ENCODE assay signal across 8 mouse cellular contexts in the genomic region with DNA sequence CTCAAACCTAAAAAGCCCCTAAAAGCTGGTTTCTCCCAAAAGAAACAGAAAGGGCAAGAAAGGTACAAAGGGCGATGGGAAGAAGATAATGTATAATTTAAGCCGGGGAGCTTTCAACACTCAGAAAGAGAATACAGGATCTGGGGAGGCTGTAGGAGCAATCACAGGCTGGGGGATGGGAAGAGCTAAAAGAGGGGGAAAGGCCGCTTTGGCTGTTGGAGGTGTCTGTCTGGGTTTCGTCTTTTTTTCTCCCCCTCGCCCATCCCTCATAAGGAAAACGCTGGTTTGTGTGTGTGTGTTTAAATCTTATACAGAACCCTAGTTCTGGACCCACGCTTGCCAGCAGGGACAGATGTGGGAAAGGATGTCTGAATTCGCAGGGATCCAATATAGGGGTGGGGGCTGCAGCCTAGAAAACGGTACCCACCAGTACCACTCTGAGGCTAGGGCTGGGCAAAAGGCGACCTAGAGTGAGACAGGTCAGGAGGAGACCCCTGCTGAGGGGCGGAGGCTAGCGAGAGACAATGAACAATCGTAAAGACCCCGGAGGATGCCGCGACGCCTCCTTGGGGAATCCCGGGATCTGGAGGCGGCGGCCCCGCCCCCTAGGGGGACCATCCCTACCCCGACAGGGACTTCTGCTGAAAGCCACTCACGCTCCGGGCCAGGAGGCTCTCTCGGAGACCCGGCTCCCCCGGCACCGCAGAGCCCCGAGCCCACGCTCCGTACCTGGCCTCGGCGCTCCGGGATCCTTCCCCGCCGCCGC. TPM values are rescaled to one million over a fixed set of nuclear protein-coding genes. Genes with fewer than 3 reads are reported as not detected.
DNase-seq lines count a peak whose midpoint lies in the region; ATAC-seq and TF ChIP-seq lines count a peak whose summit lies in the region.

No protein-coding gene starts in this region.

- DNase-seq in lung, adult 18-20 months, result no peak
- no peak for DNase-seq in embryonic facial prominence, embryonic 10.5 days (ENCODE audit: low spot score)
- DNase-seq in B cell, adult 2 months, result no peak
- DNase-seq in left cerebral cortex, adult 11 months (ENCODE audit: low spot score), result no peak
- no peak for DNase-seq in right cerebral cortex, adult 2 months (ENCODE audit: low spot score in 2 of 2)

- H3K9ac ChIP-seq in lung, embryonic 15.5 days, result peak overlapping the region; percentile 72
- peak overlapping the region; percentile 72 for H3K9ac ChIP-seq in intestine, postnatal 0 days (ENCODE audit: low read depth, low read length)
- H3K9ac ChIP-seq in neural tube, embryonic 14.5 days (replicated peaks; ENCODE audit: low read depth, low read length), result peak overlapping the region; percentile 94

- no peak for TF ChIP-seq CTCF in intestine, postnatal 0 days (IDR thresholded peaks at IDR 0.05; ENCODE audit: low read depth)

- no peaks in the 10 kb centered on the region for H3K9me3 ChIP-seq in lung, embryonic 15.5 days
- no peaks in the 10 kb centered on the region for H3K9me3 ChIP-seq in embryonic facial prominence, embryonic 10.5 days
- H3K9me3 ChIP-seq in intestine, postnatal 0 days (ENCODE audit: control insufficient read depth), result no peaks in the 10 kb centered on the region
- H3K9me3 ChIP-seq in neural tube, embryonic 14.5 days (ENCODE audit: control insufficient read depth, low read length), result no peaks in the 10 kb centered on the region

- under 1% methylated on average over 31 of the region's 37 CpGs for WGBS in lung, embryonic 15.5 days
- WGBS in embryonic facial prominence, embryonic 10.5 days, result under 1% methylated on average over 37 of the region's 37 CpGs
- under 1% methylated on average over 31 of the region's 37 CpGs for WGBS in intestine, postnatal 0 days
- WGBS in neural tube, embryonic 14.5 days, result under 1% methylated on average over 33 of the region's 37 CpGs

- peak overlapping the region; percentile 85 for H3K27ac ChIP-seq in lung, embryonic 15.5 days
- peak overlapping the region; percentile 91 for H3K27ac ChIP-seq in embryonic facial prominence, embryonic 10.5 days (replicated peaks)
- peak overlapping the region; percentile 74 for H3K27ac ChIP-seq in intestine, postnatal 0 days (ENCODE audit: low read depth, low read length)
- peak overlapping the region; percentile 92 for H3K27ac ChIP-seq in neural tube, embryonic 14.5 days (ENCODE audit: low read depth, low read length)

- peak overlapping the region; percentile 84 for H3K4me2 ChIP-seq in lung, embryonic 15.5 days
- H3K4me2 ChIP-seq in intestine, postnatal 0 days (replicated peaks; ENCODE audit: low read depth), result peak overlapping the region; percentile 92
- peak overlapping the region; percentile 78 for H3K4me2 ChIP-seq in neural tube, embryonic 14.5 days (ENCODE audit: low read depth, low read length)

- ATAC-seq in lung, embryonic 15.5 days (ENCODE audit: borderline replicate concordance, extremely low read depth, low FRiP score, low TSS enrichment), result peak; percentile 61
- peak; percentile 39 for ATAC-seq in intestine, postnatal 0 days
- ATAC-seq in neural tube, embryonic 14.5 days (ENCODE audit: low read depth), result peak; percentile 5

- no peaks in the 10 kb centered on the region for H3K36me3 ChIP-seq in lung, embryonic 15.5 days
- H3K36me3 ChIP-seq in embryonic facial prominence, embryonic 10.5 days (replicated peaks), result peaks cover 9% of the 10 kb centered on the region; the same call in 1 of the 2 replicates
- H3K36me3 ChIP-seq in intestine, postnatal 0 days (ENCODE audit: control insufficient read depth, insufficient read depth), result no peaks in the 10 kb centered on the region
- no peaks in the 10 kb centered on the region for H3K36me3 ChIP-seq in neural tube, embryonic 14.5 days (ENCODE audit: control insufficient read depth, insufficient read depth, low read length)

- H3K4me1 ChIP-seq in lung, embryonic 15.5 days, result peaks cover 47% of the 10 kb centered on the region
- H3K4me1 ChIP-seq in embryonic facial prominence, embryonic 10.5 days, result peaks cover 45% of the 10 kb centered on the region
- H3K4me1 ChIP-seq in intestine, postnatal 0 days (replicated peaks; ENCODE audit: control insufficient read depth, insufficient read depth, low read length), result peaks cover 3% of the 10 kb centered on the region; the same call in 1 of the 2 replicates
- H3K4me1 ChIP-seq in neural tube, embryonic 14.5 days (ENCODE audit: control insufficient read depth, insufficient read depth, low read length), result peaks cover 28% of the 10 kb centered on the region

- peak overlapping the region; percentile 85 for H3K4me3 ChIP-seq in lung, embryonic 15.5 days
- peak overlapping the region; percentile 78 for H3K4me3 ChIP-seq in embryonic facial prominence, embryonic 10.5 days
- H3K4me3 ChIP-seq in intestine, postnatal 0 days (ENCODE audit: low read depth, low read length), result peak overlapping the region; percentile 92
- peak overlapping the region; percentile 81 for H3K4me3 ChIP-seq in neural tube, embryonic 14.5 days (ENCODE audit: low read depth, low read length)

- no peaks in the 10 kb centered on the region for H3K27me3 ChIP-seq in lung, embryonic 15.5 days
- no peaks in the 10 kb centered on the region for H3K27me3 ChIP-seq in embryonic facial prominence, embryonic 10.5 days (replicated peaks; ENCODE audit: low read depth, poor library complexity, severe bottlenecking)
- no peaks in the 10 kb centered on the region for H3K27me3 ChIP-seq in intestine, postnatal 0 days (replicated peaks; ENCODE audit: control insufficient read depth, insufficient read depth, low read length)
- no peaks in the 10 kb centered on the region for H3K27me3 ChIP-seq in neural tube, embryonic 14.5 days (ENCODE audit: control insufficient read depth, insufficient read depth, low read length)

RNA-seq across cellular contexts. Expression of a gene that starts 0.6 kb away (rescaled TPM):
- 32.9 and 34.5 TPM in 2 replicates for polyA plus RNA-seq in lung, embryonic 15.5 days (2015; fragmentation: Nextera tagmentation; extraction: Ambion mirVana)
- 51.2 and 52.4 TPM in 2 replicates for polyA plus RNA-seq in embryonic facial prominence, embryonic 10.5 days (2016; fragmentation: Nextera tagmentation; extraction: Ambion mirVana)
- polyA plus RNA-seq in intestine, postnatal 0 days (2015; fragmentation: Nextera tagmentation; extraction: Ambion mirVana), result 9.8 and 10.6 TPM in 2 replicates
- 37.3 and 54.6 TPM in 2 replicates for polyA plus RNA-seq in neural tube, embryonic 14.5 days (2014; fragmentation: Nextera tagmentation; extraction: Ambion mirVana)

RNA-seq across cellular contexts. Expression of a gene that starts 14.3 kb away (rescaled TPM):
- polyA plus RNA-seq in lung, embryonic 15.5 days (2015; fragmentation: Nextera tagmentation; extraction: Ambion mirVana), result not detected in 2 replicates
- not detected in 2 replicates for polyA plus RNA-seq in embryonic facial prominence, embryonic 10.5 days (2016; fragmentation: Nextera tagmentation; extraction: Ambion mirVana)
- not detected in 2 replicates for polyA plus RNA-seq in intestine, postnatal 0 days (2015; fragmentation: Nextera tagmentation; extraction: Ambion mirVana)
- polyA plus RNA-seq in neural tube, embryonic 14.5 days (2014; fragmentation: Nextera tagmentation; extraction: Ambion mirVana), result not detected in 2 replicates

Comparison
In these comparisons a context has a peak if more than half of its experiments do, and no peak if none do; other contexts are left out.
1. ATAC-seq: peak in every context shown above with its lines; median percentile 61 in lung, embryonic 15.5 days; 39 in intestine, postnatal 0 days; 5 in neural tube, embryonic 14.5 days.